Mouse (Mus musculus) telencephalon, adult 2 months (tissue): ENCODE measurements around the gene Sirt1.
"Not testable (repeated sequence)": the region's sequence is repeated elsewhere in the genome, so short reads cannot be mapped to it uniquely, and the experiment has no call there.

ENCODE experiments used
- DNase-seq: peaks from one replicate; pipeline ENCODE4 v3.0.0-alpha.2; 2011; ENCODE audit warnings: low read depth, low spot score

The Sirt1 gene

DNA sequence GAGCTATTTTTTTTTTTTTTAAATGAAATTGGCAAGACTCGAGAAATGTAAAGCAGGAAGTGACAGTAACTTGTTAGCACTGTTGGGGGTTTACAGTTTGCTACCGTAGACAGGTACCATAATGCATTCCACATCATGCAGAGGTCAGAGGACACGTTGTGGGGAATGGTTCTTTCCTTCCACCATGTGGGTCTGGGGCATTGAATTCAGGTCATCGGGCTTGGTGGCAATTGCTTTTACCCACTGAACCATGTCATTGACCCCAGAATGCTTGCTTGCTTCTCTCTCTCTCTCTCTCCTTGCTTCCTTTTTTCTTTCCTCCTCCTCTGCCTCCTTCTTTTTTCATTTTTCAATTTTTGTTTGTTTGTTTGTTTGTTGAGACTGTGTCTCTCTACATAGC lies 7.4 kb upstream of the Sirt1 start:
- no peak for DNase-seq

- DNase-seq, result no peak
Observed at GRCm38 (mm10) chr10:63386991-63387390, 5.5 kb upstream of the Sirt1 start.

DNA sequence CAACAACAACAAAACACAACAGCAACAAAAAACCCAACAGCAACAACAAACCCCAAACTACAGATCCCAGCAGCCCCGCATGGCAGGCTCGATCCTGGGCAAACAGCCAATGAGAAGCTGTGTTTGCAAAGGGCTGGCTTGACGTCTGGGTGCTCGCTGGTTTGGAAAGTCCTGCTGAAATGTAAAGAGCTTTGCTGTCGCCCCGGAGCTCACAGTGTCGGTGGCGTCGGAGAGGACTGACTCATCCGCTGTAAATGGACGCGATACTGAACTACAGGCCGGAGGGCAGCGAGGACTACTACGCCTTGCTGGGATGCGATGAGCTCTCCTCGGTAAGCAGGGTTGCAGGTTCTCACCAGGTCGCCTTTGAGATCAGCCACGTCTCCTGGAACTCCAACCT lies 4.9 kb upstream of the Sirt1 start:
- peak; percentile 87 for DNase-seq

- not testable (repeated sequence) for DNase-seq
Observed at GRCm38 (mm10) chr10:63385897-63386296, 4.4 kb upstream of the Sirt1 start.

- DNase-seq, result peak; percentile 99
Observed at GRCm38 (mm10) chr10:63382372-63383279, 1.1 kb upstream of the Sirt1 start, which contains the start of gene Dnajc12. Gene Dnajc12 (plus strand): TSS chr10:63382443.

DNA sequence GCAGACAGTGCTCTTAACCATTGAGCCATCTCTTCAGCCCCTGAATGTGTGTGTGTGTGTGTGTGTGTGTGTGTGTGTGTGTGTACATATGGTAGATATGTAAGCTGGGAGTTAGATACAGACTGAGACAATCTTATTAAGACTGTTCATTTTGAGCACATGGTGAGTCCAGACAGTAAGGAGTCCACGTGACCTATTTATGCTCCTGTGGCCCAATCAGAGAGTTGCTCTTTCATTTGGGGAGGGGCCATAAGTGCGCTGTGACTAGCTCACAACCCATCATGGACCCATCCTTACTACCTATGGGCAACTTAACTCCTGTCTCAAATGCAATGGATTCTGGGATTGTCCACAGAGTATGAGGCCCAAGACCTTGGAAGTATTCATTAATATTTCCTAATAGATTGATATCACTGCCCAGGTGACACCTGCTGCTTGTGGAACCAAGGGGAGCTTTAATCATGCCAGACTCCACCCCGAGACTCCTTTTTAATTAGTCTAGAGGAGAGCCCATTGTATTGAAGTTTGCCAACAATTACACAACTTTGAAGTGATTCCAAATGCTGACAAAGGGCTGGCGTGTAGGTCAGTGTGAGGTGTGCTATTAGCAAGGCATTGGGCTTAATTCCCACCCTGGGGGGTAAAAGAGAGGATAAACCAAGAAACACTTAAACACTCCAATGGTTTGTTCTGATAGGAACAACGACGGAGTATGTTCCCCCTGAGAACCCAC lies 2.4 kb downstream of the Sirt1 start:
- DNase-seq, result no peak

DNA sequence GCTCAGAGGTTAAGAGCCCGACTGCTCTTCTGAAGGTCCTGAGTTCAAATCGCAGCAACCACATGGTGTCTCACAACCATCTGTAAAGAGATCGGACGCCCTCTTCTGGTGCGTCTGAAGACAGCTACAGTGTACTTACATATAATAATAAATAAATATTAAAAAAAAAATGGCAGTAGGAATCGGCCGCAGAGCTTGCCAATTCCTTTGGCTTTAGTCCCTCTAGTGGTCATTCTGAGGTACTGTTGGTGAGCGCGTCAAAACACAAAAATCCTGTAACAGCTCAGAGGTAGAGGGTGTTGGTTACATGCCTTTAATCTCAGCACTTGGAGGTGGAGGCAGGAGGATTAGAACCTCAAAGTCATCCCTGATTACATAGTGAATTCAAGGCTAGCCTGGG lies 4.0 kb downstream of the Sirt1 start:
- peak; percentile 50 for DNase-seq

DNA sequence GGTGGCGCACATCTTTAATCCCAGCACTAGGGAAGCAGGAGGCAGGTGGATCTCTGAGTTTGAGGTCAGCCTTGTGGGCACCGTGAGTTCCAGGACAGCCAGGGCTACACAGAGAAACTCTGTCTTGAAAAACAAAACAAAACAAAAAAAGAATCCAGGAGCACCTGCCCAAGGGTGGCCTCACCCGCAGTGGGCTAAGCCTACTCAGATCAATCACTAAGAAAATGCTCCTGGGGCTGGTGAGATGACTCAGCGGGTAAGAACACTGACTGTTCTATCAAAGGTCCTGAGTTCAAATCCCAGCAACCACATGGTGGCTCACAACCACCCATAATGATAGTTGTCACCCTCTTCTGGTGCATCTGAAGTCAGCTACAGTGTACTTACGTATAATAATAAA lies 5.2 kb downstream of the Sirt1 start:
- no peak for DNase-seq

- DNase-seq, result no peak
Observed at GRCm38 (mm10) chr10:63368041-63368440, 13.5 kb downstream of the Sirt1 start.

DNA sequence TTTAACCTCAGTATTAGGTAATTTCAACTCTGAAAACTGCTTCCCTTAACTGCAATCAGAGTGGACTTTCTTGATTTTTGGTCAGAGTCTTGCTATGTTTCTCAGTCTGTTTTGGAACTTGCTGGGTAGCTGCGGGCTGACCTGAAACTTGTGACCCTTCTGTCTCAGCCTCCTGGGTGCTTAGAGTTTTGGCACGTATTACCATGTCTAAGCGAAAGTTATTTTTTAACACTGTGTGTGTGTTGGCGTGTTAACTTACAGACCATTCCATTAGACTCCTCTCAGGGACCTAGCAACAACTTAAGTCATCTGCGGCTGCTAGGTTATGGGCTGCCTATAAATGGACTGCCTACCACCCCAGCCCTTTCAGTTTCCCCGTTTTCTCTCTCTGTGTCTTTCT lies 14.1 kb downstream of the Sirt1 start:
- DNase-seq, result no peak

GRCm38 (mm10) chr10:63365918-63366455 lies 15.5 kb downstream of the Sirt1 start:
- DNase-seq, result no peak

DNA sequence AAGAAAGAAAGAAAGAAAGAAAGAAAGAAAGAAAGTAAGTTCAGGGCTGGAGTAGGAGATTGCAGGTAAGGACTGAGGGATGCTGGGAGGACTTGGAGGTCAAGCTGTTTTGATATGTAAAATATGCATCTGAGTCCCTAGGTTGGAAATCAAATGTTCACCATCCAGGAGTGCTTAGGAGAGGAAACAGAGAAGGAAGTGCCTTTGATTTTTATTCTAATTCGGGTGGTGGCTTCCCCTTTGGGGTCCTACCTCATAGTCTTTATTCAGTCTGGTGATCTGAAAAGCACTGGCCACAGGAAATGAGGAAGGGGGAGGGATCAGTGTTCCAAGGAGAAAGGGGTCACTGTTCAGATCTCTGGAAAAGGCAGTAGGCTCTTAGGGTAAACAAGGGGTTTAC lies 21.0 kb downstream of the Sirt1 start:
- no peak for DNase-seq

DNA sequence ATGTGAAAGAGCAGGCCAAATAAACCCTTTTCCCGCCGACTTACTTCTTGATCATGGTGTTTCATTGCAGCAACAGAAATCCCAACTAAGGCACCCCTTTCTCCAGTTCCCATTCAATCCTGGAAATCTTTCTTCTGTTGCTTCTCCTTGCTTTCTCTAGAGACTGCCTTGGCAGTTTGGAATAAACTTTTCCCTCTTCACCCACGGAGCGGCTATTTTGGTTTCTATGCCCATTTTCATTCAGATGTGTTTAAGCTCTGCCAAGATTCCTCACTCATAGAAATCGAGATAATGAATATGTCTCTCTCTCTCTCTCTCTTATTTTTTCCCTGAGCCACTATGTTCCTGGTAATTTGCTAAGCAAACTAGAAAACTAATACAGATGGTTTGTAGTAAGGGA lies 29.4 kb downstream of the Sirt1 start:
- DNase-seq, result peak; percentile 72

- not testable (repeated sequence) for DNase-seq
Observed at GRCm38 (mm10) chr10:63351099-63351498, 30.4 kb downstream of the Sirt1 start.

DNA sequence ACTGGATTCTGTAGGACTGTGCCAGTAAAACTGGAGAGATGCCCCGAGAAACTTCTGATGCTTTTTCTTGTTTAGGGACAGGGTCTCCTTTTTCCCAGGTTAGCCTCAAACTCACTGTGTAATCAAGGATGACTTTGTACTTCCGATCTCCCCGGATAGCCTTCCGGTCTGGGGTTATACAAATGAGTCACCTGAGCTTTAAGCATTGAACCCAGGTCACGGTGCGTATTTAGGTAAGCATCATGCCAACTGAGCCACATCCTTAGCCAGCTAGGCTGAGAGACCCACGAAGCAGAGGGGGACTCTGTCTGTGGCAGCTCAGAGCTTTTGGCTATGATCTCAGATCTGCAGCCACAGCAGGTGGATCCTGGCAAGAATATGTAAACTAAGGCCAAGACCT lies 30.8 kb downstream of the Sirt1 start:
- no peak for DNase-seq

DNA sequence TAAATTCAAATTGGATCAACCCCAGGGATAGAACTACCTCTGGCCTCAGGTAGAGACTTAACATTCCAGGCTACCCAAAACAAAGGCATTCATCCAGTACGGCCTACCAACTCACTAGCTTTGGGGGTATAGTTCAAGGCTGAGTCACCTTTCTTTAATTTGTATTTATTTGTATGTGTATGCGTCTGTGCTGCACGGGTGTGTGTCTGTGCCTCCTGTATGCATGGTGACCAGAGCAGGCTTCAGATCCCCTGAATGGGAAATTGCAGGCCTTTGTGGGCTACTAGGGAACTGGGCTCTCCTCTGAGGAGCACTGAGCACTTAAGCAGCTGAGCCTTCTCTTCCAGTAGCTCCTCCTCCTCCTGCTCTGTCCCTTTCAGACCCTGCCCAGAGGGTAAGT lies 33.2 kb downstream of the Sirt1 start:
- no peak for DNase-seq

DNA sequence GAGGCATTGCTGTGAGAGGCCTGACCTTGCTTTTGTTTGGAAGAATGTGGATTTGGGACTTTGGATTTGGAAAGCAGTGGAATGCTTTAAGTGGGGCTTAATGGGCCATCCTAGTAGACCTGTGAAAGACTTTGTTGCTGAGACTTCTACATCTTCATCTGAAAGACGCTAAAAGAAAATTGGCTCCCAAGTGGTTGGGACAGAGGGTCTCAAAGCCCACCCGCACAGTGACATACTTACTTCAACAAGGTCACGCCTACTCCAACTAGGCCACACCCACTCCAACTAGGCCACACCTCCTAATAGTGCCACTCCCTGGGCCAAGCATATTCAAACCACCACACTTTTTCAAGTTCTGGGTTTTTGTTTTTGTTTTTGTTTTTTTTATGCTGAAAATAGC lies 36.8 kb downstream of the Sirt1 start:
- DNase-seq, result no peak

GRCm38 (mm10) chr10:63341351-63341750 lies 40.2 kb downstream of the Sirt1 start:
- DNase-seq, result no peak

DNA sequence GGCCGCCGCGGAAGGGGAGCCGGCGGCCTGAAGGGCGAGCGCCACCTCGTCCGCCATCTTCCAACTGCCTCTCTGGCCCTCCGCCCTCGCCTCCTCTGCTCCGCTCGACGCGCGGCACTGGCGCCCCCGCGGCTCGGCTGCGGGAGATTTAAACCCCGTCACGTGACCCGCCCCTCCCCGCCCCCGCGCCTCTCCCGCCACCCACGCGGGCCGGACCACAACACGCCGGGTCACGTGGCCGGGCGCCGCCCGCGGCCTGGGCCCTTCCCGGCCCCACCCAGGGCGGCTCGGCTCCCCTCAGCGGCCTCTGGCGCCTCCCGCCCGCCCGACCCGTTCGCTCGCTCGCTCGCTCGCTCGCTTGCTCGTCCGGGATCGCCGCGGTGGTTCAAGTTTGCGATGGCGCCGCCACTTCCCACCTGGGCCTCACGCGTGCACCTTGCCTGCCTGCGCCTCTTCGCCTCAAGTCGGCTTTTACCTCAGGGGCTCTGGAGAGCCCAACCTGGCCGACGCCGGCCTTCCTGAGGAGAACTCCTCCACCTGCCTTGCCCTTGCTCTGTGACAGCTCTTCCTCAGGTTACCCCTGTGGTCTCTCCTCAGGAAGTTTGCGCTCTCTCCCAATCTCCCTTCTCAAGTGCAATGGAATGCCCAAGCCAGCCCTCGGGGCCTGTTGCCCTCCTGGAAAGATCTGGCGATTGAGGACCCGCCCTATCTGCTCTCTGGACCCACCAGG lies 42.4 kb downstream of the Sirt1 start:
- peak; percentile 46 for DNase-seq

DNA sequence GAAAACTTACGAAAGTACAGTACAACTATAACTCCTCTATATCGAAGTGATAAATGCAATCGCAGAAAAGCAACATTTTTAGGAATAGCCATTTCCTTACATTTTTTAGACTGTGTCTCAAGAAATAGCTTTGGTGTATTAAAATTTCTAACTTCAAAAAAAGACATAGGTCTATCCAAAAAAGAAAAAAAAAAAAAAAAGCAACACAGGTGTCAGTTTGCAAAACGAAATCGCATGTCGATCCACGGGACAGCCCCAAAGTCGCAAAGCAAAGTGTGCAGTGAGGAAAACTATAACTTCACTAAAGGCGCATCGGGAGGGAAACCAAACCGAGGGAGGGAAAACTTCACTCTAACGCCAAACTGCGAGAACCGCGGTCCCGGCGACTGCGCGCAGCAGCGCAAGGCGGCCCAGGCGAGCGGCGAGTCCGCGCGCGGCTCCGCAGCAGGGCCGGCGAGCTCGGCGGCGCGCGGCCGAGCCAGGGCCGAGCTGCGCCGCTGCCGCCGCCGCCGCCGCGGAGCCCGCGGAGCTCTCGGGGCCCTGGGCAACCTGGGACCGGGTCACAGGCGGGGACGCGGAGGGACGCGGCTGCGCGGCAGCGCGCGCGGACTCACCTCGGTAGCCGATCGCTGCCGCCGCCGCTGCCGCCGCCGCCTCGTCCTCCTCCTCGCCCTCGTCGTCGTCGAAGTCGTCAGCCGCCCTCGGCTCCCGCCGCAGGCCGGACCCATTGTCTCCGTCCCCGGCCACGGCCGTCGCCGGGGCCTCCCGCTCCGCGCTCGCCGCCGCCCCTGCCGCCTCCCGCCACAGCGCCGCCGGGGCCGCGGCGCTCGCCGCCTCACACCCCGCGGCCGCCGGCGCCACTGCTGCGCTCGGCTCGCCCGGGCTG lies 43.3 kb downstream of the Sirt1 start:
- no peak for DNase-seq

- no peak for DNase-seq
Observed at GRCm38 (mm10) chr10:63337326-63337725, 44.2 kb downstream of the Sirt1 start.
